Mouse (Mus musculus) gastrocnemius, adult 8-10 months (tissue): ENCODE data around the gene Rad51ap1. TPM values are rescaled to one million over a fixed set of nuclear protein-coding genes. Genes with fewer than 3 reads are reported as not detected.

Experiments
- total RNA-seq, 4 experiments: library from RNA; stranded (reverse); gene quantifications; 2 replicates each; pipeline ENCODE4 v1.2.4; 2022

Rad51ap1 gene
- total RNA-seq, 4 experiments from 2014 or later: 0.52 to 0.90 TPM; not detected in 2

Other genes with a start within 250 kb of the Rad51ap1 start
- gene Kcna6, start 198.9 kb downstream of the Rad51ap1 start, total RNA-seq: under 1 TPM; 0.15 to 0.51 (median 0.31) TPM
- gene Ndufa9, start 90.5 kb downstream of the Rad51ap1 start, total RNA-seq: 100 to 1,000 TPM; 288 to 328 (median 320) TPM
- not detected for gene Akap3, start 86.5 kb downstream of the Rad51ap1 start, total RNA-seq
- not detected for gene Dyrk4, start 17.7 kb downstream of the Rad51ap1 start, total RNA-seq
- gene D6Wsu163e, start 375 bp upstream of the Rad51ap1 start, total RNA-seq: 1 to 10 TPM; 6.6 to 8.6 (median 7.8) TPM
- 1 to 10 TPM; 2.9 to 4.0 (median 3.2) TPM for gene Fgf6, start 76.0 kb upstream of the Rad51ap1 start, total RNA-seq
- gene Fgf23, start 133.3 kb upstream of the Rad51ap1 start, total RNA-seq: not detected
- gene Tigar, start 170.0 kb upstream of the Rad51ap1 start, total RNA-seq: 100 to 1,000 TPM; 119 to 144 (median 138) TPM
- gene Ccnd2, start 212.6 kb upstream of the Rad51ap1 start, total RNA-seq: 10 to 100 TPM in 2 of 4 experiments, 1 to 10 TPM in 2; 5.0 to 16.2 (median 9.6) TPM